ENCODE assay signal across 9 mouse cellular contexts in the genomic region with DNA sequence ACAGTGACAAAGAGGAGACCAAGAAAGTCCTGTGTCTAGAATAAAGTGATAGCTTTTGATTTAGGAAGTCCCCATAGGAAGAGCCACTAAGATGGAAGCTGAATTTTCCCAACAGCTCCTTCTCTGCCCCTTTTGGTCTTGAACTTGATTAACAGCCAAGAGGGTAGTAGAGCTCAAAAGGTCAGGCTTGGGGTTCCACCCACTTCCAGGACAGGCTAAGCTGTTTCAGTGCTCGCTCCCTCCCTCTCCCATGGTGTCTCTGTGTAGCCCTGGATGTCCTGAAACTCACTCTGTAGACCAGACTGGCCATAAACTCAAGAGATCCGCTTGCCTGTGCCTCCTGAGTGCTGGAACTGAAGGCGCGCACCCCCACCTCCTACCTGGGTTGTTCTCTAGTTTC. TPM values are rescaled to one million over a fixed set of nuclear protein-coding genes. Genes with fewer than 3 reads are reported as not detected.
DNase-seq lines count a peak whose midpoint lies in the region; ATAC-seq and TF ChIP-seq lines count a peak whose summit lies in the region.
"Had no signal": no experiment of that assay in that cellular context is flagged by ENCODE, and none has a peak within 500 bp of the region (broad histone marks: within the 10 kb centered on the region; RNA-seq: fewer than 3 reads in every experiment).

No protein-coding gene starts in this region.

- H3K27me3 ChIP-seq in heart, embryonic 15.5 days: no peaks in the 10 kb centered on the region
- no peaks in the 10 kb centered on the region for H3K27me3 ChIP-seq in embryonic facial prominence, embryonic 13.5 days
- H3K27me3 ChIP-seq in hindbrain, embryonic 16.5 days (replicated peaks; ENCODE audit: control insufficient read depth, insufficient read depth, low read length): no peaks in the 10 kb centered on the region
- H3K27me3 ChIP-seq in midbrain, embryonic 12.5 days: no peaks in the 10 kb centered on the region

- DNase-seq in heart, postnatal 25 days (ENCODE audit: low spot score): no peak
- DNase-seq in left cerebral cortex, adult 18-20 months (ENCODE audit: low spot score in 2 of 2): no peak
- no peak for DNase-seq in layer of hippocampus, postnatal 10 days (ENCODE audit: low spot score in 2 of 2)
- DNase-seq in layer of hippocampus, adult 2 months (ENCODE audit: low spot score in 2 of 2): no peak
- DNase-seq: cerebellum, adult 18-20 months had no signal

- H3K27ac ChIP-seq in heart, embryonic 15.5 days: no peak overlapping the region
- no peak overlapping the region for H3K27ac ChIP-seq in embryonic facial prominence, embryonic 13.5 days
- no peak overlapping the region for H3K27ac ChIP-seq in hindbrain, embryonic 16.5 days (ENCODE audit: low read depth, low read length)
- no peak overlapping the region for H3K27ac ChIP-seq in midbrain, embryonic 12.5 days (replicated peaks)
- no peak overlapping the region for H3K27ac ChIP-seq in layer of hippocampus, adult 2 months

- H3K4me3 ChIP-seq in heart, embryonic 15.5 days: no peak overlapping the region
- H3K4me3 ChIP-seq in embryonic facial prominence, embryonic 13.5 days: peak overlapping the region; percentile 84; the same call in 1 of the 2 replicates
- no peak overlapping the region for H3K4me3 ChIP-seq in hindbrain, embryonic 16.5 days (ENCODE audit: low read length)
- H3K4me3 ChIP-seq in midbrain, embryonic 12.5 days: peak overlapping the region; percentile 91
- H3K4me3 ChIP-seq in layer of hippocampus, adult 2 months: no peak overlapping the region

- WGBS in heart, embryonic 15.5 days: 94% methylated on average over 4 of the region's 4 CpGs
- 91% methylated on average over 4 of the region's 4 CpGs for WGBS in embryonic facial prominence, embryonic 13.5 days
- 94% methylated on average over 4 of the region's 4 CpGs for WGBS in hindbrain, embryonic 16.5 days
- WGBS in midbrain, embryonic 12.5 days: 91% methylated on average over 4 of the region's 4 CpGs

- intact Hi-C loops in heart, postnatal 25 days (cut with DNase I): loop anchor here (5.0 kb wide), 1 partner anchor 34 kb away; no protein-coding TSS in a partner anchor

- ATAC-seq in heart, embryonic 15.5 days (replicated peaks; ENCODE audit: insufficient number of reproducible peaks, insufficient read depth, low FRiP score, low read depth): no peak
- no peak for ATAC-seq in embryonic facial prominence, embryonic 13.5 days (ENCODE audit: insufficient number of reproducible peaks, insufficient read depth, low FRiP score, low TSS enrichment, low read depth)
- no peak for ATAC-seq in hindbrain, embryonic 16.5 days
- ATAC-seq in midbrain, embryonic 12.5 days (ENCODE audit: low FRiP score, low read depth): no peak

- no peak for TF ChIP-seq CTCF in layer of hippocampus, adult 2 months (conservative IDR thresholded peaks at IDR 0.05)

- H3K4me2 ChIP-seq in heart, embryonic 15.5 days: peak overlapping the region; percentile 67
- H3K4me2 ChIP-seq in embryonic facial prominence, embryonic 13.5 days: peak overlapping the region; percentile 80
- H3K4me2 ChIP-seq in hindbrain, embryonic 16.5 days (ENCODE audit: low read length): peak overlapping the region; percentile 87
- peak overlapping the region; percentile 86 for H3K4me2 ChIP-seq in midbrain, embryonic 12.5 days (replicated peaks)

- no peak overlapping the region for H3K9ac ChIP-seq in heart, embryonic 15.5 days
- H3K9ac ChIP-seq in embryonic facial prominence, embryonic 13.5 days: peak overlapping the region; percentile 90
- H3K9ac ChIP-seq in hindbrain, embryonic 16.5 days (ENCODE audit: low read depth, low read length): peak overlapping the region; percentile 88; the same call in 1 of the 2 replicates
- peak overlapping the region; percentile 91 for H3K9ac ChIP-seq in midbrain, embryonic 12.5 days (replicated peaks)

- no peaks in the 10 kb centered on the region for H3K9me3 ChIP-seq in heart, embryonic 15.5 days (replicated peaks)
- no peaks in the 10 kb centered on the region for H3K9me3 ChIP-seq in embryonic facial prominence, embryonic 13.5 days
- H3K9me3 ChIP-seq in hindbrain, embryonic 16.5 days (ENCODE audit: control insufficient read depth, low read length): no peaks in the 10 kb centered on the region
- no peaks in the 10 kb centered on the region for H3K9me3 ChIP-seq in midbrain, embryonic 12.5 days

- peaks cover 22% of the 10 kb centered on the region for H3K36me3 ChIP-seq in heart, embryonic 15.5 days
- peaks cover 43% of the 10 kb centered on the region for H3K36me3 ChIP-seq in embryonic facial prominence, embryonic 13.5 days
- H3K36me3 ChIP-seq in hindbrain, embryonic 16.5 days (ENCODE audit: control insufficient read depth, insufficient read depth, low read length): peaks cover 16% of the 10 kb centered on the region; the same call in 1 of the 2 replicates
- H3K36me3 ChIP-seq in midbrain, embryonic 12.5 days: peaks cover 39% of the 10 kb centered on the region

- H3K4me1 ChIP-seq in heart, embryonic 15.5 days (replicated peaks): peaks cover 26% of the 10 kb centered on the region
- peaks cover 20% of the 10 kb centered on the region for H3K4me1 ChIP-seq in embryonic facial prominence, embryonic 13.5 days
- peaks cover 21% of the 10 kb centered on the region for H3K4me1 ChIP-seq in hindbrain, embryonic 16.5 days (ENCODE audit: control insufficient read depth, insufficient read depth, low read depth, low read length)
- H3K4me1 ChIP-seq in midbrain, embryonic 12.5 days: peaks cover 30% of the 10 kb centered on the region

RNA-seq across cellular contexts. Expression of a gene that starts 2.0 kb away (rescaled TPM):
- polyA plus RNA-seq in heart, embryonic 15.5 days (2015; fragmentation: Nextera tagmentation; extraction: Ambion mirVana): 10.7 and 13.7 TPM in 2 replicates
- total RNA-seq in heart, postnatal 25 days (2021): 10 to 100 TPM; 11.5 to 13.4 TPM
- 26.8 and 27.8 TPM in 2 replicates for polyA plus RNA-seq in embryonic facial prominence, embryonic 13.5 days (2015; fragmentation: Nextera tagmentation; extraction: Ambion mirVana)
- 25.9 and 27.0 TPM in 2 replicates for polyA plus RNA-seq in hindbrain, embryonic 16.5 days (2015; fragmentation: Nextera tagmentation; extraction: Ambion mirVana)
- polyA plus RNA-seq in midbrain, embryonic 12.5 days (2016; fragmentation: Nextera tagmentation; extraction: Ambion mirVana): 37.1 and 40.7 TPM in 2 replicates
- total RNA-seq in left cerebral cortex, adult 18-20 months (2021): 10 to 100 TPM; 12.9 to 17.9 TPM
- total RNA-seq in layer of hippocampus, postnatal 10 days (2021): 10 to 100 TPM; 17.2 to 27.3 TPM
- total RNA-seq in layer of hippocampus, adult 2 months (2021): 10 to 100 TPM; 17.0 to 20.6 TPM

RNA-seq across cellular contexts. Expression of a gene that starts 17.7 kb away (rescaled TPM):
- polyA plus RNA-seq in heart, embryonic 15.5 days (2015; fragmentation: Nextera tagmentation; extraction: Ambion mirVana): 2.1 and 4.2 TPM in 2 replicates
- 1 to 10 TPM; 1.8 TPM for total RNA-seq in heart, postnatal 25 days (2021)
- 0.52 and 0.54 TPM in 2 replicates for polyA plus RNA-seq in embryonic facial prominence, embryonic 13.5 days (2015; fragmentation: Nextera tagmentation; extraction: Ambion mirVana)
- 1.3 and 2.1 TPM in 2 replicates for polyA plus RNA-seq in hindbrain, embryonic 16.5 days (2015; fragmentation: Nextera tagmentation; extraction: Ambion mirVana)
- 0.56 and 0.66 TPM in 2 replicates for polyA plus RNA-seq in midbrain, embryonic 12.5 days (2016; fragmentation: Nextera tagmentation; extraction: Ambion mirVana)
- under 1 TPM; 0.21 to 0.26 TPM for total RNA-seq in left cerebral cortex, adult 18-20 months (2021)
- under 1 TPM; 0.36 to 0.57 TPM for total RNA-seq in layer of hippocampus, postnatal 10 days (2021)
- under 1 TPM; 0.10 to 0.12 TPM for total RNA-seq in layer of hippocampus, adult 2 months (2021)

RNA-seq across cellular contexts. Expression of a gene that starts 18.3 kb away (rescaled TPM):
- polyA plus RNA-seq in heart, embryonic 15.5 days (2015; fragmentation: Nextera tagmentation; extraction: Ambion mirVana): 1,310 and 1,493 TPM in 2 replicates
- total RNA-seq in heart, postnatal 25 days (2021): 100 to 1,000 TPM; 163 to 175 TPM
- 1,422 and 1,651 TPM in 2 replicates for polyA plus RNA-seq in embryonic facial prominence, embryonic 13.5 days (2015; fragmentation: Nextera tagmentation; extraction: Ambion mirVana)
- 1,672 and 1,683 TPM in 2 replicates for polyA plus RNA-seq in hindbrain, embryonic 16.5 days (2015; fragmentation: Nextera tagmentation; extraction: Ambion mirVana)
- 1,566 and 1,635 TPM in 2 replicates for polyA plus RNA-seq in midbrain, embryonic 12.5 days (2016; fragmentation: Nextera tagmentation; extraction: Ambion mirVana)
- 100 to 1,000 TPM; 584 to 602 TPM for total RNA-seq in left cerebral cortex, adult 18-20 months (2021)
- 100 to 1,000 TPM; 931 to 937 TPM for total RNA-seq in layer of hippocampus, postnatal 10 days (2021)
- 100 to 1,000 TPM; 466 to 491 TPM for total RNA-seq in layer of hippocampus, adult 2 months (2021)

RNA-seq across cellular contexts. Expression of a gene that starts 21.7 kb away (rescaled TPM):
- polyA plus RNA-seq in heart, embryonic 15.5 days (2015; fragmentation: Nextera tagmentation; extraction: Ambion mirVana): 5.9 and 6.7 TPM in 2 replicates
- 1 to 10 TPM; 2.0 to 2.8 TPM for total RNA-seq in heart, postnatal 25 days (2021)
- 22.9 and 23.4 TPM in 2 replicates for polyA plus RNA-seq in embryonic facial prominence, embryonic 13.5 days (2015; fragmentation: Nextera tagmentation; extraction: Ambion mirVana)
- polyA plus RNA-seq in hindbrain, embryonic 16.5 days (2015; fragmentation: Nextera tagmentation; extraction: Ambion mirVana): 31.4 and 33.4 TPM in 2 replicates
- polyA plus RNA-seq in midbrain, embryonic 12.5 days (2016; fragmentation: Nextera tagmentation; extraction: Ambion mirVana): 20.1 and 22.9 TPM in 2 replicates
- total RNA-seq in left cerebral cortex, adult 18-20 months (2021): 10 to 100 TPM in 1 of 2 experiments, 1 to 10 TPM in 1; 8.6 to 12.9 TPM
- total RNA-seq in layer of hippocampus, postnatal 10 days (2021): 10 to 100 TPM in 1 of 2 experiments, 1 to 10 TPM in 1; 8.8 to 13.0 TPM
- 1 to 10 TPM; 8.5 TPM for total RNA-seq in layer of hippocampus, adult 2 months (2021)

RNA-seq across cellular contexts. Expression of a gene that starts 37.3 kb away (rescaled TPM):
- polyA plus RNA-seq in heart, embryonic 15.5 days (2015; fragmentation: Nextera tagmentation; extraction: Ambion mirVana): not detected in 2 replicates
- not detected for total RNA-seq in heart, postnatal 25 days (2021)
- polyA plus RNA-seq in embryonic facial prominence, embryonic 13.5 days (2015; fragmentation: Nextera tagmentation; extraction: Ambion mirVana): not detected in 2 replicates
- not detected in 2 replicates for polyA plus RNA-seq in hindbrain, embryonic 16.5 days (2015; fragmentation: Nextera tagmentation; extraction: Ambion mirVana)
- polyA plus RNA-seq in midbrain, embryonic 12.5 days (2016; fragmentation: Nextera tagmentation; extraction: Ambion mirVana): not detected in 2 replicates
- total RNA-seq in left cerebral cortex, adult 18-20 months (2021): not detected
- not detected for total RNA-seq in layer of hippocampus, postnatal 10 days (2021)
- total RNA-seq in layer of hippocampus, adult 2 months (2021): not detected

Comparison
In these comparisons a context has a peak if more than half of its experiments do, and no peak if none do; other contexts are left out.
1. H3K4me3 ChIP-seq: peak in embryonic facial prominence, embryonic 13.5 days (single experiment) and midbrain, embryonic 12.5 days (single experiment); none in heart, embryonic 15.5 days (single experiment), hindbrain, embryonic 16.5 days (single experiment) and layer of hippocampus, adult 2 months (single experiment).
2. Peak in every context shown above with its lines, with median percentiles within 50 percentile points of each other: H3K4me2 ChIP-seq.